Mouse (Mus musculus): Measurements from ENCODE around the gene Tns1. TPM values are rescaled to one million over a fixed set of nuclear protein-coding genes. Genes with fewer than 3 reads are reported as not detected.

Gene Tns1
- polyA plus RNA-seq, 1 experiment from 2014 or later: 184 TPM

DNA sequence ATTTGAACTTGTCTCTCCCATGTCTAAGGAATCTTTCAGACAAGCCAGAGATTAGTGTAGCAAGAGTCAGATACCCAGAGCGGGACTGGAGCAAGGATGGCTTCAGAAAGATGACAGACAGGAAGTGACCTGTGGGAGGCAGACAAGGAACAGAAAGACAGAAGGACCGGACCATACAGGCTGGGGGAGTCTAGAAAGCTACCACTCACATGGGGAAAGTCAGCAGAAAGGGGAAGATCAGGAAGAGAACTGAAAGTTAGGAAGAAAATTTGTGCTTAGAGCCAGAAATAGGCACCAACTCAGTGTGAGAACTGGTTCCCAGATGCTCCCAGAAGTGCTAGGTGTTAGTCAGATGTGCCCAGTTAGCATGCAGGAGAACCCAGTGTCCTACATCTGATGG lies 71.2 kb downstream of the Tns1 start:
- Histone ChIP-seq H3K27me3 (replicated peaks; ENCODE audit: insufficient read depth, low read length) (no peaks in the 10 kb centered on the region), H3K9ac (replicated peaks; ENCODE audit: low read depth) (no peak overlapping the region), H3K4me1 (ENCODE audit: insufficient read depth, low read depth, low read length) (peaks cover 12% of the 10 kb centered on the region), H3K4me3 (ENCODE audit: low read depth, low read length) (no peak overlapping the region), H3K9me3 (ENCODE audit: low read length) (no peaks in the 10 kb centered on the region), H3K27ac (ENCODE audit: low read length) (no peak overlapping the region), H3K4me2 (replicated peaks; ENCODE audit: low read depth, low read length) (no peak overlapping the region), H3K36me3 (ENCODE audit: insufficient read depth, low read length) (no peaks in the 10 kb centered on the region)
- ATAC-seq (no peak), DNase-seq (ENCODE audit: low spot score) (no peak)
- TF ChIP-seq CTCF (IDR thresholded peaks at IDR 0.05): no peak
- TF ChIP-seq EP300 (IDR thresholded peaks at IDR 0.05): no peak
- WGBS: 82% methylated on average over 2 of the region's 2 CpGs

DNA sequence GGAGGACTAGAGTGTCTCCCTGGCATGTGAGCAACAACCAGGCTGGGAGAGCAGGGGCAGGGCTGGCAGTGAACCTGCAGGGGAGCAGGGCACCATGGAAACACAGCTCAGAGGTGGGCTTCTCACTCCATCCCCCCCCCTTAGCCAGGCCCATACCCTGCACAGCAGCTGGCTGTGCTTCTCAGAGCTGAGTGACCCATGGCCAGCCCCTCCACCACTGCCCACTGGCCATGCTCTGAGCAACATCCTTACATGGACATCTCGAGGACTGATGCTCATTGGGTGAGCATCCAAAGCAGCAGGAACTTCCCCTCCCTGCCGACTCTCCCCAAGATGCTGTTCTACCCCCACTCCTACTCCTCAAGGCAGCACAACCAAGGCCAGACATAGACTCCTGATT lies 72.9 kb downstream of the Tns1 start:
- 33% methylated on average over 2 of the region's 2 CpGs for WGBS
- Histone ChIP-seq H3K9me3 (ENCODE audit: low read length) (no peaks in the 10 kb centered on the region), H3K4me3 (ENCODE audit: low read depth, low read length) (no peak overlapping the region), H3K27me3 (replicated peaks; ENCODE audit: insufficient read depth, low read length) (no peaks in the 10 kb centered on the region), H3K36me3 (ENCODE audit: insufficient read depth, low read length) (no peaks in the 10 kb centered on the region), H3K27ac (ENCODE audit: low read length) (no peak overlapping the region), H3K9ac (replicated peaks; ENCODE audit: low read depth) (no peak overlapping the region), H3K4me2 (replicated peaks; ENCODE audit: low read depth, low read length) (no peak overlapping the region), H3K4me1 (ENCODE audit: insufficient read depth, low read depth, low read length) (peaks cover 22% of the 10 kb centered on the region)
- DNase-seq (ENCODE audit: low spot score) (no peak), ATAC-seq (no peak)
- TF ChIP-seq EP300 (IDR thresholded peaks at IDR 0.05): no peak

DNA sequence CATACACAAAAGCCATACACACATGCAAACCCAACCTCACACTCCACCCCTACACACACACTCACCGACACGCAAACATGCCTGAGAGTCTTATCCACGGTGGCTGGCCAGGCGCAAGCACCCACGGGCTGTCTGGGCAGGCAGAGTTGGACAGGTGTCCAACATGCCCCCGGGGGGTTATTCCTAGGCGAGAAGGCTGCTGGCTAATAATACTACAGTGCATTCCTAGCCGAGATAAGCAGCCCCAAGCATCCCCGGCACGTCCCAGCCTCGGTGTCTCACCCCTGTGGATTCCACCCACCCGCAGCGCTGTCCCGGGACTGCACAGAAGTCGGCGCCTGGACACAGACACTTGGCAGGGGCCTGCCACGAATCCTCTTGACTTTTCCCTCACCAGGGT lies 74.8 kb downstream of the Tns1 start:
- peak overlapping the region; percentile 72 for H3K27ac ChIP-seq (ENCODE audit: low read length)
- H3K4me1 ChIP-seq (ENCODE audit: insufficient read depth, low read depth, low read length): peaks cover 24% of the 10 kb centered on the region
- no peak overlapping the region for H3K9ac ChIP-seq (replicated peaks; ENCODE audit: low read depth)
- no peaks in the 10 kb centered on the region for H3K9me3 ChIP-seq (ENCODE audit: low read length)
- peak; percentile 50 for DNase-seq (ENCODE audit: low spot score)
- peak; percentile 58 for ATAC-seq
- H3K4me3 ChIP-seq (ENCODE audit: low read depth, low read length): no peak overlapping the region
- peak; percentile 88 for TF ChIP-seq EP300 (IDR thresholded peaks at IDR 0.05)
- TF ChIP-seq CTCF (IDR thresholded peaks at IDR 0.05): peak; percentile 23; the same call in 1 of the 2 replicates
- H3K27me3 ChIP-seq (replicated peaks; ENCODE audit: insufficient read depth, low read length): no peaks in the 10 kb centered on the region
- H3K36me3 ChIP-seq (ENCODE audit: insufficient read depth, low read length): no peaks in the 10 kb centered on the region
- WGBS: 43% methylated on average over 17 of the region's 17 CpGs
- no peak overlapping the region for H3K4me2 ChIP-seq (replicated peaks; ENCODE audit: low read depth, low read length)

DNA sequence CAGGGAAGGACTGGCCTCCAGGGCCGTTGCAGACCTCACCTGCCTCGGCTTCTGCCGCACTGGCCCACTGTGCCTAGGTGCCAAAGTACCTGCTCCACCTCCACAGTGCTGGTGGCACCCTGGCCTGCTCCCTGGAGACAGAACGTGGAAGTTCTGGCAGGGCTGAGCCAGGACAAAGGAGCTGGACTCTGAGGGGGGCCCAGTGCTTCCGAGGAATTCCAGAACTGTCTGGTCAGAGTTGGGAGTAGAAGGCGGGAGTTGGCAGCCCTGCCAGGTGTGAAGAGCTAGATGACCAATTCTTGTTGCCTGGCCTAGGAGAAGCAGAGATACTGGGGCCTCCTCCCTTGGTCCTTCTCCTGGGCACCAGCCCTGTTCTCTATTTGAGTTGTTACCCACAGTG lies 76.5 kb downstream of the Tns1 start:
- Histone ChIP-seq H3K4me2 (replicated peaks; ENCODE audit: low read depth, low read length) (no peak overlapping the region), H3K9me3 (ENCODE audit: low read length) (no peaks in the 10 kb centered on the region), H3K4me1 (ENCODE audit: insufficient read depth, low read depth, low read length) (peaks cover 33% of the 10 kb centered on the region), H3K27me3 (replicated peaks; ENCODE audit: insufficient read depth, low read length) (no peaks in the 10 kb centered on the region), H3K27ac (ENCODE audit: low read length) (peak overlapping the region; percentile 78), H3K4me3 (ENCODE audit: low read depth, low read length) (no peak overlapping the region), H3K9ac (replicated peaks; ENCODE audit: low read depth) (no peak overlapping the region), H3K36me3 (ENCODE audit: insufficient read depth, low read length) (no peaks in the 10 kb centered on the region)
- TF ChIP-seq CTCF (IDR thresholded peaks at IDR 0.05) (peak; percentile 37; the same call in 1 of the 2 replicates), EP300 (IDR thresholded peaks at IDR 0.05) (0 out of 2 replicates have a peak, but pooled peaks have one; percentile 8)
- 50% methylated on average over 6 of the region's 6 CpGs for whole genome bisulfite sequencing
- ATAC-seq (peak; percentile 38), DNase-seq (ENCODE audit: low spot score) (peak; percentile 62)

DNA sequence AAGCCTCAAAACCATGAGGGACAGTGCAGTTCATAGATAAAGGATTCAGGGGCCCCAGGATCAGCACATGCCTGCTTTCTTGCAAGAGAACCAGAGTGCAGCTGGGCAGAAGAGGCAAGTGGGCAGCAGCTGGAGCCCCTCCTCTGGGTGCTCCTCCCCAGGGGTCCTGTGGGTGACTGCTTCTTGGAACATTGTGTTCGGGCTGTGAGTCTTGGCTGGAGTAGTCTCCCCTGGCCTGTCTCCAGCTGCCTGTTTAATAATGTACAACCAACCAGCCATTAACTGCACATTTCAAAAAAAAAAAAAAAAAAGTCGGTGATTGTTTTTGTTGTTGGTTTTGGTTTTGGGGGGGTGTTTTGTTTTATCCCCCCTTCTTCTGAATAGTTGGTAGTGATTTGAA lies 76.9 kb downstream of the Tns1 start:
- DNase-seq (ENCODE audit: low spot score) (peak; percentile 86), ATAC-seq (peak; percentile 74)
- Histone ChIP-seq H3K36me3 (ENCODE audit: insufficient read depth, low read length) (no peaks in the 10 kb centered on the region), H3K4me3 (ENCODE audit: low read depth, low read length) (no peak overlapping the region), H3K9ac (replicated peaks; ENCODE audit: low read depth) (no peak overlapping the region), H3K27me3 (replicated peaks; ENCODE audit: insufficient read depth, low read length) (no peaks in the 10 kb centered on the region), H3K27ac (ENCODE audit: low read length) (peak overlapping the region; percentile 78), H3K9me3 (ENCODE audit: low read length) (no peaks in the 10 kb centered on the region), H3K4me2 (replicated peaks; ENCODE audit: low read depth, low read length) (no peak overlapping the region), H3K4me1 (ENCODE audit: insufficient read depth, low read depth, low read length) (peaks cover 37% of the 10 kb centered on the region)
- TF ChIP-seq CTCF (IDR thresholded peaks at IDR 0.05) (no peak), EP300 (IDR thresholded peaks at IDR 0.05) (peak; percentile 81)
- WGBS: 37% methylated on average over 2 of the region's 2 CpGs

DNA sequence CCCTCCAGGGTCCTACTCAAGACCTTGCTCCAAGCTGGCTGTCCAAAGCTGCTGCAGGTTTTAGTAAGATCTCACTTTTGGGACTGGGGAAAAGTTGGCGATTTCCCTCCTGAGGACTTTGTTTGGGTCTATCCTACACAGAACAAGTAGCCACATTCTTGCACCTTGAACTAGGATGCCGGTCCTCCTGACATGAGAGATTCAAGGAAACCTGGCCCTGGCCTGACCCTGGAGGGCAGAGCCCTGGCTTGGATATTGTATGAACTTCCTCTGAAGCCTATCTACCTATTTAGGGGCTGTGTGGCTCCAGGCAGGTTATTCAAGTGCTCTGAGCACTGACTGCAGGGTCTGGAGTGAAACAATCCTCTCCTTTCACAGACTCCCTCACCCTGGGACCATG lies 79.2 kb downstream of the Tns1 start:
- DNase-seq (ENCODE audit: low spot score): no peak
- H3K27ac ChIP-seq (ENCODE audit: low read length): no peak overlapping the region
- no peaks in the 10 kb centered on the region for H3K36me3 ChIP-seq (ENCODE audit: insufficient read depth, low read length)
- H3K9me3 ChIP-seq (ENCODE audit: low read length): no peaks in the 10 kb centered on the region
- H3K4me2 ChIP-seq (replicated peaks; ENCODE audit: low read depth, low read length): no peak overlapping the region
- peaks cover 47% of the 10 kb centered on the region for H3K4me1 ChIP-seq (ENCODE audit: insufficient read depth, low read depth, low read length)
- no peak overlapping the region for H3K4me3 ChIP-seq (ENCODE audit: low read depth, low read length)
- TF ChIP-seq EP300 (IDR thresholded peaks at IDR 0.05): no peak
- no peak for TF ChIP-seq CTCF (IDR thresholded peaks at IDR 0.05)
- H3K9ac ChIP-seq (replicated peaks; ENCODE audit: low read depth): no peak overlapping the region
- ATAC-seq: no peak
- WGBS: 73% methylated on average over 2 of the region's 2 CpGs
- H3K27me3 ChIP-seq (replicated peaks; ENCODE audit: insufficient read depth, low read length): no peaks in the 10 kb centered on the region

DNA sequence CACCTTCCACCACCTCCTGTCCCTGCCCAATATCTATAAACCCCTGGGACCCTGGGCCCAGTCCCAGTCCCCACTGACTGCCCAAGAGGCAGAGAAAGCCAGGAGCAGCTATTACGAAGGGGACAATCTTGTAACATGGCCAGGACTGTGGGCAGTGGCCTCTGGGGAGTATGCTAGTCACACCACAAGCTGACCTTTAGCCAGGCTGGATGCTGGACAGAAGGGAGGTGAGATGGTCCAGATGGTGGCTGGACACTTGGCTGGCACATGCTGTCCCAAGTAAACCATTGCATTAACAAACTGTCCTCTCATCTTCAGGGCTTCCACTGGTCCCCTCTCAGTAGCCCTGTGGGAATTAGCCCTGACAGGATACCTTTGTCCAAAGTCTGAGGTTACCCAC lies 79.8 kb downstream of the Tns1 start:
- peak; percentile 45 for ATAC-seq
- H3K9ac ChIP-seq (replicated peaks; ENCODE audit: low read depth): no peak overlapping the region
- peaks cover 41% of the 10 kb centered on the region for H3K4me1 ChIP-seq (ENCODE audit: insufficient read depth, low read depth, low read length)
- H3K27me3 ChIP-seq (replicated peaks; ENCODE audit: insufficient read depth, low read length): no peaks in the 10 kb centered on the region
- H3K36me3 ChIP-seq (ENCODE audit: insufficient read depth, low read length): no peaks in the 10 kb centered on the region
- H3K9me3 ChIP-seq (ENCODE audit: low read length): no peaks in the 10 kb centered on the region
- H3K4me2 ChIP-seq (replicated peaks; ENCODE audit: low read depth, low read length): no peak overlapping the region
- H3K27ac ChIP-seq (ENCODE audit: low read length): no peak overlapping the region
- DNase-seq (ENCODE audit: low spot score): peak; percentile 28
- no peak overlapping the region for H3K4me3 ChIP-seq (ENCODE audit: low read depth, low read length)
- TF ChIP-seq EP300 (IDR thresholded peaks at IDR 0.05) (peak; percentile 63; the same call in 1 of the 2 replicates), CTCF (IDR thresholded peaks at IDR 0.05) (no peak)
- 75% methylated on average over 1 of the region's 1 CpGs for WGBS

Data from lung, postnatal 0 days (tissue).